Mouse (Mus musculus) retina, adult 2 months (tissue): ENCODE data around the gene Cd244a.

Experiments
- DNase-seq: peaks from one replicate; pipeline ENCODE4 v3.0.0-alpha.2; 2012; ENCODE audit warnings: low read depth, low spot score

Gene Cd244a

DNA sequence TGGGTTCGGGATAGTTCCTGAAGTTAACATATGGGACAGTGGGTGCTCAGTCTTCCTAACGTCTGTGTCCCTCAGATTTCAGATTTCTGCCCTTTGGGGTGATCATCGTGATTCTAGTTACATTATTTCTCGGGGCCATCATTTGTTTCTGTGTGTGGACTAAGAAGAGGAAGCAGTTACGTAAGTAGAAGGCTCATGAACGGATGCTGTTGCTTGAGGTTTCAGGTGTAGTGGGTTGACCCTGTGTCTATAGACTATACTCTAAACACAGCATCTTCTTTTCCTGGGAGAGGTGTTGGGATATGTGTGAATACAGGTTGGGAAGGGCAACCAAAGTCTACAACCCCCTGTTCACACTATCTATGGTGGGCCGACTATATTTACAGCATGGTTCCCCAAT is 18.2 kb downstream of the Cd244a start:
- DNase-seq: no peak

GRCm38 (mm10) chr1:171584584-171584983 is 25.6 kb downstream of the Cd244a start:
- no peak for DNase-seq

DNA sequence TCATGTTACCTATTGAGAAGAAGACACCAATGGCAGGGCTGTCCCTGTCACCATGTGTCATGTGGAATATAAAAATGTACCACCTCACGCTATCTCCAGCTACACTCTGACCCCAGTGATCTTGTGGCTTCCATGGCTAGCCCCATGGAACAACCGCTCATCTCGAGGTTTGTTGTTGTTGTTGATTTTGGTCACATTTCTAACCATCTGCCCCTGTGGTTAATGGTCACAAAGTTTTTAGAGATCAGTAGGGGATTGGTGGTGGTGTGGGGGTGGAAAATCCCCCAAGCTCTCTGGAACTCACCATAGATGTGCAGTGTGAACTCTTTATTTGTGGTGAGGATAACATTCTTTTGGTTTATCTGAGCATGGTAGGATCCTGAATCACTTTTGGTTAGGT is 45.7 kb downstream of the Cd244a start:
- no peak for DNase-seq

DNA sequence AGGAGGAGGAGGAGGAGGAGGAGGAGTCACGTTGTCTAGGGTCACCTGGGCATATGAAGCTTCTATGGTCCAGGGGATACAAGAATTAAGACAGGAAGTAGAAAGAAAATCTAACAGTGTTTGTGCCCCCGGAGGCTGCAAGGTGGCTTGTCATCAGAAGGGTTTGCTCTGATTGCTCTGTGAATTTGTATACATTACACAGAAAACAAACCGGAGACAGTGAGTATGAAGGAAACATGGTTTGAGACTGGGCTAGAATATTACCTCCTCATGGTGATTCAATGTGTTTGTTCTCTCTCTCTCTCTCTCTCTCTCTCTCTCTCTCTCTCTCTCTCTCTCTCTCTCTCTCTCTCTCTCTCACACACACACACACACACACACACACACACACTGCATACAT is 47.7 kb downstream of the Cd244a start:
- DNase-seq: no peak

GRCm38 (mm10) chr1:171607176-171607575 is 48.2 kb downstream of the Cd244a start, which contains the start of gene Ly9:
Ly9 (minus strand) TSS chr1:171607410.
- DNase-seq: no peak

DNA sequence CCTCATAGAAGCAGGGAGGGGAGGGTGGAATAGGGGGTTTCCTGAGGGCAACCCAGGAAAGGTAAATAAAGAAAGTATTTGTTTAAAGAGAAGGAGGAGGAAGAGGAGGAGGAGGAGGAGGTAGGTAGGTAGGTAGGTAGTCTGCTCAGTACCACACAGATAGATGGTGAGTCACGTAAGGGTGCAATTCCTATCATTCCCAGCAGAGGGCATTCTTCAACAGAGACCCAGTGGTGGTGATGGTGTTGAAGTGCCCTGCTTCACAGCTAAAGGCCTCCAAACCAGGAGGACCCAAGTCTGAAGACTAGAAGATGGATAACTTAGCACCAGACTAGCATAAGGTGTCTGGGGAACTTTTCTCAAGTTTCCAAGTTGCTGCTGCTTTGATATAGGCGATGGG is 51.0 kb downstream of the Cd244a start:
- no peak for DNase-seq

DNA sequence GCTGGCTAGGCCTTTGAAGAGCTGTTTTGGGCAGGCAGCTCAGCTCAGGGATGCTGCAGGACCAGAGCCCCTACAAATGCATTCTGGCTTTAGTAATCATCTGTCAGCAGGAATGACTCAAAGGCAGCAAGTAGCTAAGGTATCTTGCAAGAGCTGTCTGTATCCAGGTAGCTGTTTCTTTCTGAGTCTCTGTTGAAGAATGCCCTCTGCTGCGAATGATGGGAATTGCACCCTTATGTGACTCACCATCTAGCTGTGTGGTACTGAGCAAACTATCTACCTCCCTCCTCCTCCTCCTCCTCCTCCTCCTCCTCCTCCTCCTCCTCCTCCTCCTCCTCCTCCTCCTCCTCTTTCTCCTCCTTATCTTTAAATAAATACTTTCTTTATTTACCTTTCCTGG is 51.8 kb downstream of the Cd244a start:
- DNase-seq: no peak

DNA sequence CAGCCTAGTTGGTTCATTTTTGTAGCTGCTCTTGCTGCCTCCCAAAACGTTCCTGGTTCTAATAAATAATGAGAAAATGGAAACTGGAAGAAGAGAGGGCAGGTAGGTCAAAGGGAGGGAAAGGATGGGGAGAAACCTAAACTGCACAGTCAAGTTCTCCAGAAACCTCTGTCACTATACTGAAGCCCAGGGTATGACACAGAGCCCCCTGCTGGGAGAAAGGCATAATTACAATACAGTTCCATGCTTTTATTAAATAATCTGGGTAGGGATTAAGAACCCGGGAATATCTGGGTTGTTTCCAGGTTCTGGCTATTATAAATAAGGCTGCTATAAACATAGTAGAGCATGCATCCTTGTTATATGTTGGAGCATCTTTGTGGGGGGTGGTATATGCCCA is 55.0 kb downstream of the Cd244a start:
- DNase-seq: no peak

DNA sequence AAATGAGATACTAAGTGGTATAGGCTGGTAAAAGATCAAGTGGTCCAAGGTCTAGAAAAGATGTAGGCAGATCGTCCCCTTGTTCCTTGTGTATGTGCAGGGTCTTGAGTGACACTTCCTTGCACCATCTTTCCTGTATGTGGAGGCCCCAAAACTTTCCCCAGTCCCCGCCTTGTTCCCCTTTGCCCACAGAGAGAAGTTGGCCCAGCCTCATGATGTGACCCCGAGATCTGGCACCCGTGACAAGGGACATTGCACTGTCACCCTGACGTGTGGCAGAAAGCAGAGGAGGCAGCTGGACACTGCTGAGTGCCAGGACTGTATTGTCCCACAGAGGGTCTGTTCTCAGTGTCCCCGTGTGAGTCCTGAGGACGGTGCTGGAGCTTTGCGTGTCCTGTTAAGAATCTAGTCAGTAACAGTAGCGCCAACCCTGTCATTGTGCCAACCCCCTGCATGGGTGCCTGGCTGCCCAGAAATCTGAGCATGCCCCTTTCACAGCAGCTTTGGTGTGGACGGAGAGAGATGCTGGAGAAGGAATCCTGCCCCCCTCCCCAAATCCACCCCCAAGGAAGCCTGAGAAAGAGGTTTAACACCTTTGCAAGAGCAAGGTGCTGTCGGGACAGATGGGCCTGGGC is 58.0 kb downstream of the Cd244a start:
- DNase-seq: no peak

DNA sequence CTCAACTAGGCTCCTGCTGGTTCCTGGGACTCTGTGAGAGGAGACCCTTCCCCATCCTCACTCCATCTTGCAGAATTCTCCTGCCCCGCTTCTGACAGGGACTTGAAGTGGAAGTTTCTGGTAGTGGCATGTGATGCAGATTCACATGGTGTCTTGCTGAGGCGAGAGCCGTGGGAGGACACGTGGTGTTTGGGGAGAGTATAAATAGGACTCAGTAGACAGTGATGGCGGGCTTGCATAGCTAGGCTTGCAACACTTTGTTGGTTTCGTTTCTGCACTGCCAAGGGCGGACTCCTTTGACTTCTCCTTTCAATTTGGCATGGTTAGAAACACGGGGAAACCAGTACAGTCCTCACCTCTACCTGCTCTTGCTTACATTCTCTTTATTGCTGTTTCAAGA is 60.0 kb downstream of the Cd244a start:
- no peak for DNase-seq

- no peak for DNase-seq
Observed at GRCm38 (mm10) chr1:171619645-171620044, 60.7 kb downstream of the Cd244a start.

DNA sequence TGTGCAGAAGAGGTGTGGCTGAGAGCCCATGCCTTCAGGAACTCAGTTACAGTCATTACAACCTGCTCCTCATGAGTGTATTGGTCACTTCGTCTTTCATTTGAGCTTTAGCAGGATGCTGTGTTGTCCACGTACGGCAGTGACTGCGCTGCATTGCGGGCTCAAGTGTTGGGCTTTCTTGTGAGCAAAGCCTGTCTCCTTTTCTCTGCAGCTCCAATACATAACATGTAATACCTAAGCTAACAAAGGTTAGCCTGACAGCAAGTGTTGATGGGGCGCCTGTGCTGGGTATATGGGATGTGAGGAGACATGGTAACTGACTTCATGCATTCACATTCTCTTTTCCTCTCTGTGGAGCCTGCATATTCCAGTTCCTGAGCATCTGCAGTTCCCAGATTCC is 61.1 kb downstream of the Cd244a start:
- no peak for DNase-seq

DNA sequence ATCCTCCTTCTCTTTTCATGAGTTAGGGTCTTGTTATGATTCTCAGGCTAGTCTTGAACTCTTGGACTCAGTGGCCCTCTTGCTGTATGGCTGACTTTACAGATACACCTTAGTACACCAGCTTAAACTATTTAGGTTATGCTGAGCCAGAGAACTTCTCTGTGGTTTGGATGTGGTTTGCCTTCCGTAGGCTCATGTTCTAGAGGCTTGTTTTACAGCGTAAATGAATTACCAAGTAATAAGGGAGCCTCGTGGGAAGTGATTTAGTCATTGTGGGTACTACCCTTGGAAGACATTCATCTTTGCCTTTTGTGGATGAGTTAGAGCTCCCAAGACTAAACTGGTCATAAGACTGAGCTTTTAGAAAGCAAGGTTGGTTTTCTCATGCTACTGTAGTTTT is 68.8 kb downstream of the Cd244a start:
- DNase-seq: no peak

DNA sequence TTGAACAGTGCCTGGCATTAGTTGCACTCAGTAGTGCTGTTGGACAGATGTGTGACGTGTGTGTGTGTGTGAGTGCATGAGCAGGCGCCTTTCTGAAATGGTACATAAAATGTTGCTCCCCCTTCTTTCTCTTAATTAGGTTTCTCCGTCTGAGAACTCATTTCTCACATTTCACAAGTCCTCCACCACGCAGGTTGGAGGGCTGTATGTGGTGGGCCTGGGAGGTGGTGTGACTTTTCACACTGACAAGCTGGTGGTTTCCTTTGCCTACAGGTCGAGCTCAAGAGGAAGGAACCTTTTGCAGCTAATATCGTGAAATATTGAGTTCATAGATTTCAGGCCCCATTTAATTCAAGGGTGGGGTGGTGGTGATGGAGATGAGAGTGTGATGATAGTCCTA is 70.2 kb downstream of the Cd244a start:
- DNase-seq: no peak

DNA sequence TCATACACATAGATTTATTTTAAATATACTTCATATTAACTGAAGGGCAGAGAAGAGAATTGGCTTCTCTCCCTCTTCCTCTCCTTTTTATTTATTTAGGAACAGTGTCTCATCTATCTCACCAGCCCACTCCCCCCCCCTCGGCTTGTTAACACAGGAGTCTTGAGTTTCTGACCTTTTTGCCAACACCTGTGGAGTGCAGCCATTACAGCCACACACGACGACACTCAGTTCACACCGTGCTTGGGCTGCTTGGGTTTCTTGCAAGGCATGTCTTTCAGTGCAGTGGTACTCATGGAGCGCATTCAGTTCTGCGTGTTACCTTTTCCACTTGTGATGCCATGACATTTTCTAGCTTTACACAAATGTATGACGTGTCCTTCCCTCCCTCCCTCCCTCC is 71.0 kb downstream of the Cd244a start:
- no peak for DNase-seq

GRCm38 (mm10) chr1:171630912-171631311 is 71.9 kb downstream of the Cd244a start:
- DNase-seq: no peak

- no peak for DNase-seq
Observed at GRCm38 (mm10) chr1:171631447-171631846, 72.5 kb downstream of the Cd244a start.

DNA sequence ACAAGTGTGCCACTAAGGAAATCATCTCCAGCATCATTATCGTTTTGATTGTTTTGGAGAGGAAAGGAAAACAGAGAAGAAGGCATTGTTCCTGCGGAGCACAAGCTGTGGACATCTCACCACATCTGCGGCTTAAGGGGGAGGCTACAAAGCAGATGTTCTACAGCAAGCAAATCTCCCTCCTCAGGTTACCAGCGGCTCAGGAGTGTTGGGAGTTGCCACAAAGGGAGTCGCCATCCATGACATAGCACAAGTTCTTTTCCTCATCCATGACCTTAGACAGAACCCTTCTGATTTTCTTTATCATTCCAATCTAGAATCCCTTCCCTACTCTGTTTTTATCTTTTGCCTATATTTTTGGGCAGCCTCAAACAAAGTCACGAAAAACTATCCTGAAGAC is 76.7 kb downstream of the Cd244a start:
- DNase-seq: no peak

GRCm38 (mm10) chr1:171637101-171637500 is 78.1 kb downstream of the Cd244a start:
- no peak for DNase-seq

GRCm38 (mm10) chr1:171638686-171639085 is 79.7 kb downstream of the Cd244a start:
- no peak for DNase-seq

- no peak for DNase-seq
Observed at GRCm38 (mm10) chr1:171640796-171641195, 81.8 kb downstream of the Cd244a start.

DNA sequence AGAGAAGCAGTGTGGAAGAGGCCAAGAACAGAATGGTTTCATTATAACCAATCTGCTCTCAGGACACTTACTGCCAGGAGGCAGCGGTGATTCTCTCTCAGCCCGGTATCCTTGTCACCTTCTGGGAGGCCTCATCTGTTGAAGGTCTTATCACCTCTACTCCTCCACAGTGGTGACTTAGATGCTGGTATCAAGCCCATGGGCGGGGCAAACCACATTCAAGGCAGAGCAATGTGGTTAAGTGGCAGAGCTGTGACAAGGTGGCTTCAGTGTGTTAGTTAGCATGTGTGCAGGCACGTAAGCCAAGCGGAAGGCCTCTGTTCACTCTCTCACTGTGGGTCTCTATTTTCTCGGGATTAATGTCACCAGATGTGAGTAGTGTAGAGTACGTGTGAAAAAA is 84.6 kb downstream of the Cd244a start:
- DNase-seq: no peak

GRCm38 (mm10) chr1:171646429-171646940 is 87.5 kb downstream of the Cd244a start:
- DNase-seq: no peak

- no peak for DNase-seq
Observed at GRCm38 (mm10) chr1:171647716-171648115, 88.7 kb downstream of the Cd244a start.
